Mouse (Mus musculus): ENCODE data around the gene Sycp1.

The Sycp1 gene

DNA sequence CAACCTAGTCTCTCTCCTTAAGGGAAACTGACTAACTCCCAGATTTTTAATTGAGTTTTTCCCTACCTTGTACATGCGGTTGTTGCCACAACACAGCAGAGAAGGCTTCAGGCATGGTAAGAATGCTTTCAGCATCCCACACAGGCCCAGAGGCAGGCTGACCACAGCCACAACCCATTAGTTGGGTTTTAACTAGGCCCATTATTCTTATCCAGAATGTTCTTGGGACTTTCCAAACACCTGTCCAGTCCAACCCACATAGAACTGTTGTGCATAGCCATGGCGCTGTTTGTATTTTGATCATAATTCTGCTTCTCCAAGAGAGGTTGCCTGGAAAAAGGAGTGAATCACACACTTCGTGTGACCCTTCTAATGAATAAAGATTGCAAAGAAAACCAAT lies 19.2 kb upstream of the Sycp1 start:
- Histone ChIP-seq H3K27me3 (ENCODE audit: insufficient read depth, low read length) (0 out of 2 replicates have a peak, but pooled peaks cover 2% of the 10 kb centered on the region), H3K9me3 (ENCODE audit: low read length) (no peaks in the 10 kb centered on the region), H3K36me3 (ENCODE audit: insufficient read depth, low read length) (no peaks in the 10 kb centered on the region), H3K4me1 (replicated peaks; ENCODE audit: low read depth, low read length) (0 out of 2 replicates have a peak, but pooled peaks cover 2% of the 10 kb centered on the region), H3K4me3 (replicated peaks; ENCODE audit: low read length) (no peak overlapping the region)
- TF ChIP-seq POU5F1 (IDR thresholded peaks at IDR 0.05; ENCODE audit: borderline replicate concordance, low read length): no peak
- TF ChIP-seq CTCF (conservative IDR thresholded peaks at IDR 0.05; ENCODE audit: low read length): no peak
- TF ChIP-seq NANOG (IDR thresholded peaks at IDR 0.05; ENCODE audit: borderline replicate concordance, low read length): no peak

DNA sequence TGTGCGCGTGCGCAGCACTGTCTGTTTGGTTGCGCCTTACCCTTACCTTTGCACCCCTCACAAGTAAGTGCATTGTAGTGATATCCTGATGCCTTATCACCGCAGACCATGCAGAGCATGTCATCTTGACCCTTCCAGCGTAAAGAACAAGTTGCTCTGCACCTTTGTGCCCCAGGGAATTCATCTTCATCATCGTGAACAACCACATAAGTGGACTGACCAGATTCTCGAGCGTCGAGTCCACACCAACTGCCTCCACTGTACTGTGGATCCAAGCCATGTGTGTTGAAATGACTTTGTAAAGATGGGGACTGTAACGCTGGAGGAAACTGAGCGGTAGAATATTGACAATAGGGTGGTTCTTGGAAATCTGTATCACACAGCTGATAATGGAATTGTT lies 18.6 kb upstream of the Sycp1 start:
- H3K9me3 ChIP-seq (ENCODE audit: low read length): no peaks in the 10 kb centered on the region
- 0 out of 2 replicates have a peak, but pooled peaks cover 2% of the 10 kb centered on the region for H3K4me1 ChIP-seq (replicated peaks; ENCODE audit: low read depth, low read length)
- no peak overlapping the region for H3K4me3 ChIP-seq (replicated peaks; ENCODE audit: low read length)
- no peaks in the 10 kb centered on the region for H3K36me3 ChIP-seq (ENCODE audit: insufficient read depth, low read length)
- H3K27me3 ChIP-seq (ENCODE audit: insufficient read depth, low read length): 0 out of 2 replicates have a peak, but pooled peaks cover 2% of the 10 kb centered on the region
- TF ChIP-seq CTCF (conservative IDR thresholded peaks at IDR 0.05; ENCODE audit: low read length) (no peak), NANOG (IDR thresholded peaks at IDR 0.05; ENCODE audit: borderline replicate concordance, low read length) (no peak), POU5F1 (IDR thresholded peaks at IDR 0.05; ENCODE audit: borderline replicate concordance, low read length) (no peak)

DNA sequence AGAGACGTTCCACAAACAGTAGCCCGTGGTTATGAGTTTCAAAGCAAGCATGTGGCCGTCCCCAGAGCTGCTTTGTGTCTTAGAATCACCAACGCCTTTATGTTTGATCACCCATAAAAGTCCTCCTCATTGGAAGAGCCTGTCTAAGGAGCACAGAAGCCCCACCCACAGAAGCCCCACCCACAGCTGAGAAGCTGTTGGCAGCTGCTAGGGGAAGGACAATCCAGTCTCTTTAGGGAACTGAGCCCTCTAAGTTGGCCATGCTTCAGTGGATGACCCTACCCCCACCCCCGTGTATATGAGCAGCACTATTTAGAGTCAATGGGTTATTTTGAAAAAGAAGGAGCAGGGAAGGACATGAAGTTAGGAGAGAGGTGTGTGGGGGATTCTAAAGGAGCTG lies 11.0 kb upstream of the Sycp1 start:
- H3K4me3 ChIP-seq (replicated peaks; ENCODE audit: low read length): no peak overlapping the region
- H3K36me3 ChIP-seq (ENCODE audit: insufficient read depth, low read length): no peaks in the 10 kb centered on the region
- H3K4me1 ChIP-seq (replicated peaks; ENCODE audit: low read depth, low read length): 0 out of 2 replicates have a peak, but pooled peaks cover 4% of the 10 kb centered on the region
- H3K9me3 ChIP-seq (ENCODE audit: low read length): no peaks in the 10 kb centered on the region
- no peaks in the 10 kb centered on the region for H3K27me3 ChIP-seq (ENCODE audit: insufficient read depth, low read length)
- TF ChIP-seq POU5F1 (IDR thresholded peaks at IDR 0.05; ENCODE audit: borderline replicate concordance, low read length): no peak
- no peak for TF ChIP-seq NANOG (IDR thresholded peaks at IDR 0.05; ENCODE audit: borderline replicate concordance, low read length)
- no peak for TF ChIP-seq CTCF (conservative IDR thresholded peaks at IDR 0.05; ENCODE audit: low read length)

DNA sequence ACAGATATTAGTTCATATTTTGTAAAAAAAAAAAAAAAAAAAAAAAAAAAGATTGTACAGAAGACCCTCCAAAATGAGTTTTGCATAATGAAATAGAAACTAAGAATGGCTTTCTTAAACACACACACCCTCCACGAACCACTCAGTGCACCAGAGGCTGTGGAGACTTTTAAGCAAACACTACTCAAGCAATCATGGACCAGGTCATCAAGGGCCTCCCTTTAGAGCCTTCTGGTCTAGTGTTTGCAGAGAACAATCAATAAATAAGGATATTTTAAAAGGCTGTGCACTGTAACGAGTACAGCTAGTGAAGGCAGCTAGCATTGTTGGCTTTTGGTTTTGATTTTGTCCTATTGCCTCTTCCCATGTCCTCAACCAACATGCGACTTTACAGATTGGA lies 10.4 kb upstream of the Sycp1 start:
- Histone ChIP-seq H3K4me3 (replicated peaks; ENCODE audit: low read length) (no peak overlapping the region), H3K4me1 (replicated peaks; ENCODE audit: low read depth, low read length) (0 out of 2 replicates have a peak, but pooled peaks cover 4% of the 10 kb centered on the region), H3K36me3 (ENCODE audit: insufficient read depth, low read length) (no peaks in the 10 kb centered on the region), H3K9me3 (ENCODE audit: low read length) (no peaks in the 10 kb centered on the region), H3K27me3 (ENCODE audit: insufficient read depth, low read length) (no peaks in the 10 kb centered on the region)
- TF ChIP-seq CTCF (conservative IDR thresholded peaks at IDR 0.05; ENCODE audit: low read length) (no peak), NANOG (IDR thresholded peaks at IDR 0.05; ENCODE audit: borderline replicate concordance, low read length) (no peak), POU5F1 (IDR thresholded peaks at IDR 0.05; ENCODE audit: borderline replicate concordance, low read length) (no peak)

DNA sequence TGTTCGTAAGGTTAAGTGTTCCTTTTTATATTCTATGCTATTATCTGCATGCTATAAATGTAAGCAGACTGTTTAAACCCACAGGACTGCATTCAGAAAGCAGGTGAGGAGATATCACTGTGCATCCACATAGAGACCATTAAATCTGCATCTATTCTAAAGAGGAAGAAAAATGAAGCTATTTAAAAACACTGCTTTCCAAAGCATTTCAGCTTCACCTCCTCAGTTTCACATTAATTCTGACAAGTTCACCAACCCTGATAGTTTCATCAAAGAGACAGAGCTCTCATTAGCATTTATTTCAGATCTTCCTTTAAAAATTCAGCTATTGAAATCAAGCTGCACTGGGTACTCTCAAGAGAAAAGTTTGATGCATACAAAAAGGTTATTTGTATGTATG lies 2.2 kb upstream of the Sycp1 start:
- Histone ChIP-seq H3K9me3 (ENCODE audit: low read length) (peaks cover 18% of the 10 kb centered on the region), H3K27me3 (ENCODE audit: insufficient read depth, low read length) (peaks cover 23% of the 10 kb centered on the region), H3K4me3 (replicated peaks; ENCODE audit: low read length) (no peak overlapping the region), H3K4me1 (replicated peaks; ENCODE audit: low read depth, low read length) (0 out of 2 replicates have a peak, but pooled peaks cover 3% of the 10 kb centered on the region), H3K36me3 (ENCODE audit: insufficient read depth, low read length) (no peaks in the 10 kb centered on the region)
- TF ChIP-seq CTCF (conservative IDR thresholded peaks at IDR 0.05; ENCODE audit: low read length): no peak
- no peak for TF ChIP-seq NANOG (IDR thresholded peaks at IDR 0.05; ENCODE audit: borderline replicate concordance, low read length)
- no peak for TF ChIP-seq POU5F1 (IDR thresholded peaks at IDR 0.05; ENCODE audit: borderline replicate concordance, low read length)

DNA sequence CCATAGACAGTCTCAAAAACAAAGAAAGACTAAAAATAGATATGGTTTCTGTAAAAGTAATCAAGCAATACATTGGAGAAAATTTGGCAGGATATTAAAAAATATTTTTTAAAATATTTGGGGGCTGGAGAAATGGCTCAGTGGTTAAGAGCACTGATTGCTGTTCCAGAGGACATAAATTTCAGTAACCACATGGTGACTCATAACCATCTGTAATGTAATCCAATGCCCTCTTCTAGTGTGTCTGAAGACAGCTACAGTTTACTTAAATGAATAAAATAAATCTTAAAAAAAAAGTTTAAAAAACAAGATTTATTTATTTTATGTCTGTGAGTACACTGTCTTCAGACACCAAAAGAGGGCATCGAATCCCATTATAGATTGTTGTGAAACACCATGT lies 36.8 kb downstream of the Sycp1 start:
- peaks cover 6% of the 10 kb centered on the region; the same call in 1 of the 2 replicates for H3K9me3 ChIP-seq (ENCODE audit: low read length)
- H3K4me3 ChIP-seq (replicated peaks; ENCODE audit: low read length): no peak overlapping the region
- H3K4me1 ChIP-seq (replicated peaks; ENCODE audit: low read depth, low read length): no peaks in the 10 kb centered on the region
- TF ChIP-seq POU5F1 (IDR thresholded peaks at IDR 0.05; ENCODE audit: borderline replicate concordance, low read length) (no peak), NANOG (IDR thresholded peaks at IDR 0.05; ENCODE audit: borderline replicate concordance, low read length) (no peak), CTCF (conservative IDR thresholded peaks at IDR 0.05; ENCODE audit: low read length) (no peak)
- H3K27me3 ChIP-seq (ENCODE audit: insufficient read depth, low read length): no peaks in the 10 kb centered on the region
- H3K36me3 ChIP-seq (ENCODE audit: insufficient read depth, low read length): no peaks in the 10 kb centered on the region

DNA sequence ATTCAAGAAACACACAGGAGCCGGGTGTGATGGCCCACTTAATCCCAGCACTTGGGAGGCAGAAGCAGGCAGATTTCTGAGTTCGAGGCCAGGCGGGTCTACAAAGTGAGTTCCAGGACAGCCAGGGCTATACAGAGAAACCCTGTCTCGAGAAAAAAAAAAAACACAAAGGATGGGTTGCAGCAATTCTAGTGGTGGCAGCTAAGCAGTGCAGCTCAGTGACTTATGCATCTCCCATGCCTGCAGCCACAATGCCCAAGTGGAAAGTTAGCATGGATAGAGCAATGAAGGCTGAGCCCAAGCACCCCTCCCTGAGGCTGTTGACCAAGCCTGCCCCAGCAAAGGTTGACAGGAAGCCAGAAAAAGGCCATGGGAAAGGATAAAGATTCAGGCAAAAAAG lies 55.4 kb downstream of the Sycp1 start:
- no peak for TF ChIP-seq POU5F1 (IDR thresholded peaks at IDR 0.05; ENCODE audit: borderline replicate concordance, low read length)
- TF ChIP-seq CTCF (conservative IDR thresholded peaks at IDR 0.05; ENCODE audit: low read length): no peak; the same call in 1 of the 2 replicates
- TF ChIP-seq NANOG (IDR thresholded peaks at IDR 0.05; ENCODE audit: borderline replicate concordance, low read length): no peak
- Histone ChIP-seq H3K4me1 (replicated peaks; ENCODE audit: low read depth, low read length) (no peaks in the 10 kb centered on the region), H3K27me3 (ENCODE audit: insufficient read depth, low read length) (no peaks in the 10 kb centered on the region), H3K4me3 (replicated peaks; ENCODE audit: low read length) (no peak overlapping the region), H3K36me3 (ENCODE audit: insufficient read depth, low read length) (no peaks in the 10 kb centered on the region), H3K9me3 (ENCODE audit: low read length) (peaks cover 16% of the 10 kb centered on the region)

DNA sequence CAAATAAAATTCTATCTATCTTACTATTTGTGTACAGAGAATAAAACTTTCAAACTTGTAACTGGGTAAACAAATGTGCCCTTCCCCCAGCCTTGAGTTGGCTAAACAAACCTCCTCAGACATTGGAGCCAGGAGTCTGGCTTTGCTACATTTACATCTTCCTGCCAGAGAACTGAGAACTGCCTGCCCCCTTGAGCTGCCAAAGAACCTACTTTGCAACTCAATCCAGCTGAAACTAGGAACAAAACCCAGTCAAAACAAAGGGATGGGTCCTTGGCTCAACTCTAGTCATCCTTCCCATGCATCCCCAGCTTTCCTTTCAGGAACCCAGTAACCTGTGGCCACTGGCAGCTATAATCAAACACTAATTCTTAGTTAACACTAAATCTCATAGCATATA lies 87.2 kb downstream of the Sycp1 start:
- TF ChIP-seq POU5F1 (IDR thresholded peaks at IDR 0.05; ENCODE audit: borderline replicate concordance, low read length) (no peak), CTCF (conservative IDR thresholded peaks at IDR 0.05; ENCODE audit: low read length) (no peak), NANOG (IDR thresholded peaks at IDR 0.05; ENCODE audit: borderline replicate concordance, low read length) (no peak)
- H3K36me3 ChIP-seq (ENCODE audit: insufficient read depth, low read length): no peaks in the 10 kb centered on the region
- no peak overlapping the region for H3K4me3 ChIP-seq (replicated peaks; ENCODE audit: low read length)
- H3K9me3 ChIP-seq (ENCODE audit: low read length): peaks cover 6% of the 10 kb centered on the region; the same call in 1 of the 2 replicates
- H3K27me3 ChIP-seq (ENCODE audit: insufficient read depth, low read length): no peaks in the 10 kb centered on the region
- H3K4me1 ChIP-seq (replicated peaks; ENCODE audit: low read depth, low read length): peaks cover 11% of the 10 kb centered on the region

DNA sequence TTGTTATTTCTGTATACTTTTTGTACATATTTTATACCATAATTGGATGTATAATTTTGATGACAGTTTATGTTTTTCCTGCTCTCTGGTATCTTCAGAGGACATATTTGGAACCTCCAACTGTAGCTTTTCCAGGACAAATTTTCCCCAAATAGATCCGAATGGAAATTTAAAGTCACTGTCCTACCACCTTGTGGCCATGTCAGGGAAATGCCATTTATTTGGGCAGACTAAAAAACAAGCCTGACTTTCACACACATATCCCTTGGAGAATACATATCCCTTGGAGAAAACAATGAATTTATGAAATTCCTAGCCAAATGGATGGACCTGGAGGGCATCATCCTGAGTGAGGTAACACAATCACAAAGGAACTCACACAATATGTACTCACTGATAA lies 93.5 kb downstream of the Sycp1 start:
- Histone ChIP-seq H3K27me3 (ENCODE audit: insufficient read depth, low read length) (no peaks in the 10 kb centered on the region), H3K9me3 (ENCODE audit: low read length) (peaks cover 6% of the 10 kb centered on the region; the same call in 1 of the 2 replicates), H3K4me3 (replicated peaks; ENCODE audit: low read length) (no peak overlapping the region), H3K4me1 (replicated peaks; ENCODE audit: low read depth, low read length) (no peaks in the 10 kb centered on the region), H3K36me3 (ENCODE audit: insufficient read depth, low read length) (no peaks in the 10 kb centered on the region)
- TF ChIP-seq NANOG (IDR thresholded peaks at IDR 0.05; ENCODE audit: borderline replicate concordance, low read length): no peak
- peak; percentile 33 for TF ChIP-seq CTCF (conservative IDR thresholded peaks at IDR 0.05; ENCODE audit: low read length)
- no peak for TF ChIP-seq POU5F1 (IDR thresholded peaks at IDR 0.05; ENCODE audit: borderline replicate concordance, low read length)

Data from E14TG2a.4 (cell line).